Mouse (Mus musculus) embryo, embryonic 10 days (tissue): Measurements from ENCODE around the gene Capn2.

ENCODE experiments used
- DNase-seq: peaks from one replicate; pipeline ENCODE4 v3.0.0-alpha.2; 2015; ENCODE audit warnings: low spot score

Capn2 gene

GRCm38 (mm10) chr1:182525601-182526000 is 8.2 kb upstream of the Capn2 start:
- no peak for DNase-seq

GRCm38 (mm10) chr1:182523692-182524091 is 6.3 kb upstream of the Capn2 start:
- DNase-seq, result no peak

GRCm38 (mm10) chr1:182522961-182523360 is 5.6 kb upstream of the Capn2 start:
- no peak for DNase-seq

- DNase-seq, result no peak
Observed at GRCm38 (mm10) chr1:182520938-182521500, 3.6 kb upstream of the Capn2 start.

GRCm38 (mm10) chr1:182520091-182520937 is 2.9 kb upstream of the Capn2 start:
- DNase-seq, result peak; percentile 62

- no peak for DNase-seq
Observed at GRCm38 (mm10) chr1:182519341-182519740, 1.9 kb upstream of the Capn2 start.

GRCm38 (mm10) chr1:182518811-182519210 is 1.4 kb upstream of the Capn2 start:
- no peak for DNase-seq

- peak; percentile 21 for DNase-seq
Observed at GRCm38 (mm10) chr1:182518143-182518680, 804 bp upstream of the Capn2 start.

GRCm38 (mm10) chr1:182517677-182518011 is 236 bp upstream of the Capn2 start:
- no peak for DNase-seq

- no peak for DNase-seq
Observed at GRCm38 (mm10) chr1:182514803-182515590, 2.4 kb downstream of the Capn2 start.

- no peak for DNase-seq
Observed at GRCm38 (mm10) chr1:182513714-182514113, 3.7 kb downstream of the Capn2 start.

GRCm38 (mm10) chr1:182512901-182513410 is 4.5 kb downstream of the Capn2 start:
- DNase-seq, result no peak

- no peak for DNase-seq
Observed at GRCm38 (mm10) chr1:182511778-182512177, 5.6 kb downstream of the Capn2 start.

GRCm38 (mm10) chr1:182511073-182511472 is 6.3 kb downstream of the Capn2 start:
- no peak for DNase-seq

- DNase-seq, result peak; percentile 33
Observed at GRCm38 (mm10) chr1:182509110-182509797, 8.2 kb downstream of the Capn2 start.

GRCm38 (mm10) chr1:182506229-182506986 is 11.0 kb downstream of the Capn2 start:
- DNase-seq, result no peak

- DNase-seq, result no peak
Observed at GRCm38 (mm10) chr1:182505291-182505690, 12.1 kb downstream of the Capn2 start.

GRCm38 (mm10) chr1:182504223-182504622 is 13.2 kb downstream of the Capn2 start:
- DNase-seq, result peak; percentile 21

- no peak for DNase-seq
Observed at GRCm38 (mm10) chr1:182503206-182503900, 14.1 kb downstream of the Capn2 start.

GRCm38 (mm10) chr1:182502491-182503050 is 14.8 kb downstream of the Capn2 start:
- no peak for DNase-seq
